Mouse (Mus musculus) liver, embryonic 14.5 days (tissue): ENCODE measurements at regions not wholly inside any gene's neighbourhood (a gene's known extent, or its start where the extent isn't known, plus 50 kb on each side); places are given as distances from the start of the nearest gene placed in this dataset.

Source experiments
- CTCF ChIP-seq: IDR thresholded peaks from 2 replicates; pipeline ENCODE4 v1.5.1; 2016; ENCODE audit warnings: antibody characterized with exemption, low read depth, control low read depth
- EP300 ChIP-seq: IDR thresholded peaks from 2 replicates; pipeline ENCODE4 v1.6.1; 2016; ENCODE audit warnings: antibody characterized with exemption, low read depth

GRCm38 (mm10) chr1:169354021-169354420 lies 177.2 kb downstream of the Nuf2 start:
- TF ChIP-seq CTCF (no peak), EP300 (no peak)
